Mouse (Mus musculus) gastrocnemius, adult 2 months (tissue): ENCODE data around the gene Gm17455. TPM values are rescaled to one million over a fixed set of nuclear protein-coding genes. Genes with fewer than 3 reads are reported as not detected.

Experiments
- DNase-seq: peaks from one replicate; pipeline ENCODE4 v3.0.0; 2022
- H3K27ac ChIP-seq: fragments of 200-600 bp; 2 replicates; pipeline ENCODE4 v1.8.1; 2022; ENCODE audit warnings: mild to moderate bottlenecking
- H3K4me3 ChIP-seq: fragments of 200-600 bp; 2 replicates; pipeline ENCODE4 v1.8.1; 2022; ENCODE audit warnings: mild to moderate bottlenecking, moderate library complexity
- CTCF ChIP-seq: fragments of 200-600 bp; IDR thresholded peaks from 2 replicates; pipeline ENCODE4 v1.8.1; 2022; ENCODE audit warnings: antibody characterized with exemption, mild to moderate bottlenecking, moderate library complexity
- intact Hi-C: fragments of 180-260 bp; cut with DNase I; formaldehyde crosslinking; loops from one replicate; pipeline ENCODE4 v1.15.1; 2025
- total RNA-seq, 2 experiments: library from RNA; stranded (reverse); gene quantifications; 2 replicates each; pipeline ENCODE4 v1.2.3; 2021

Gm17455 gene
- total RNA-seq, 2 experiments from 2014 or later: 0.31 TPM; not detected in 1

DNA sequence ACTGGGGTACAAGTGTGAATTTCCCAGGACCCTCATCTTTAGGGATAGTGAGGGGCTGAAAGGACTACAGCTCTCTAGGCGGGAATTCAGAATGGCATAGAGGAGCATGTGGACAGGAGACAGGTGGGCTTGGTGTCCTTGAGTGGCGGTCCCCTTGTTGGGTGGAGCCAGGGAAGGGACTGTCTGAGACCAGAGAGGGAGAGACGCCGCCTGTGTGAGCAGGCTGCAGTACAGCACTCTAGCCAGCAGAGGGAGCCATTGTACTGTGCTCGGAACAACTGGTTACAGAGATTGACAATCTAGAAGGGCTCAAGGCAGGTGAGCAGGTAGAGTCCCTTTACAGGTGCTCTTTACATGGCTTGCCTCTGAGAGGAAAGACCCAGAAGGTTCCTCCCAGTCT, 8.3 kb downstream of the Gm17455 start:
- Histone ChIP-seq H3K27ac (no peak overlapping the region), H3K4me3 (no peak overlapping the region)
- TF ChIP-seq CTCF: no peak; the same call in 1 of the 2 replicates
- intact Hi-C loops: loop anchor here (5.0 kb wide), 2 partner anchors 61 to 289 kb away; partner anchors contain the start of genes Cdh23 and Vsir
- DNase-seq: peak; percentile 73

DNA sequence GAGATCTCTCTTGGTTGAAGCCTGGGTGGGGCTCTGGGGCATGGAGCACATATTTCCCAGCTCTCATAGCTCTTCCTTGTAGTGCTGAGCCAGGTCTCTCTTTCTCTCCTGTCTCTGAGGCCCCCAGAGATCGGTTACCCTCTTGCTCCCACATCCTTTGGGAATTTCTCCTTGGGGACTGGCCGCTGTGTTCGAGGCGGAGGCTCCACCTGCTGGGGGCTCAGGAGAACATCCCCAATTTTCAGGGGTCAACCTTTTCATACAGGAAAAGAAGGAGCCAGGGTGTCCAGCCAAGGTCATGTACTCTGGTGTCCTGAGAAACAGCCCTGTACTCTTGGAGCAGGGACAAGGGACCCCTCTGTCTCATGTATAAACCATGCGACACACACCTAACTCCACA, 12.3 kb downstream of the Gm17455 start:
- H3K27ac ChIP-seq: no peak overlapping the region
- no peak overlapping the region for H3K4me3 ChIP-seq
- intact Hi-C loops: loop anchor here (2.0 kb wide), 1 partner anchor 107 kb away; no protein-coding TSS in a partner anchor
- no peak for DNase-seq
- TF ChIP-seq CTCF: peak; percentile 51

DNA sequence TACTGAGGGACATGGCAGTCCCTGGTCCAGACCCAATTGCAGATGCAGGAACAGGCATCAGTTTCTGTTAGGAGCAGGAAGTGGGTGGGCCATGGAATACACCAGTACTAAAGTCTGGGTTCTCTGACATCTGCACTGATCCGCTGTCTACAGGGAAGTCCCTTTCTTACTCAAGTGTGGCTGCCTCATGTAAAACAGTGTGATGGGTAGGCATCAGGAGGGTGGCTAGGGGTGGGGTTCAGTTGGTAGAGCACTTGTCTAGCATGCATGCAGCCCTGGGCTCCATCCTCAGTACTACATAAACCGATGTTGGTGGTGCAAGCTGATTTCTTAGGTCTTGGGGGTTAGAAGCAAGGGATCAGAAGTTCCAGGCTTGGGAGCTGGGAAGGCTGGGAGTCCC, 14.2 kb downstream of the Gm17455 start:
- no peak overlapping the region for H3K27ac ChIP-seq
- no peak for DNase-seq
- intact Hi-C loops: no loop called here
- H3K4me3 ChIP-seq: no peak overlapping the region
- TF ChIP-seq CTCF: no peak

DNA sequence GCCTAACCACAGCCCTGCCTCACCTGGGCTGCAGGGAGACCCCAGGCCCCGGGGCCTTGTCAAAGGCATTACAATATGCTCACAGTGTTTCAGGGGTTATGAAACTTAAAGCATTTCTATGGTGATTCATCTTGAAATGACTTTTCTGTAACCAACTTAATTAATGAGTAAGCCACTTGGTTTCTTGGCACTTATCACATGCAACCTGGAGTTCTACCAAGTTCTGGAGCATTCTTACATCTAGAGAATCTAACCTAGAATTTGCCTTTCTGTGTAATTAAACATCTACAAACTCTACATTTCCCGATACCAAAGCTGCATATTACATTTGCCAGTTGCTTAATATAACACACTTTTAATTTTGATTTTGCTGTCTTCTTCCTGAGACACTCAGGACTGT, 17.5 kb downstream of the Gm17455 start:
- H3K4me3 ChIP-seq: no peak overlapping the region
- DNase-seq: no peak
- no peak overlapping the region for H3K27ac ChIP-seq
- no peak for TF ChIP-seq CTCF
- intact Hi-C loops: loop anchor here (5.0 kb wide), 1 partner anchor 340 kb away; no protein-coding TSS in a partner anchor

DNA sequence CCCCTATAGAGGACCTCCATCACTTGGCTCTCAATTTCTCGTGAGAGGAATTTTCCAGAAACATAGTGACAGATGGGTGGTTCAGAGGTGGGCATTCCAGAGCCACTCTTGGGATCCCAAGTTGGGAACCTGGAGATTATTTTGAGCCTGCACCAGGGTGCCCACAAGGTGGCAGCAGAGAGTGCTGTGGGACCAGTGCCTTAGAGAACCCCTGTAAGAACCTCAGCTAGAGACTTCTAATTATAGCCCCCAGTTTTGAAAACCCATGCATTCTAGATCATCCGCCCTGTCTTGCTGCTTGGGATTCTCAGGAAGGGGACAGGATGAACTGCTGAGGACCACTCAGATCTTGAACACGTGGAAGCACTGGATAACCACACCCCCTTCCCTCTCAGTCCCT, 18.6 kb downstream of the Gm17455 start:
- DNase-seq: peak; percentile 70
- intact Hi-C loops: loop anchor here (2.0 to 5.0 kb wide), 2 partner anchors 279 to 339 kb away; partner anchors contain the start of gene Cdh23
- Histone ChIP-seq H3K27ac (no peak overlapping the region), H3K4me3 (no peak overlapping the region)
- TF ChIP-seq CTCF: peak; percentile 88

DNA sequence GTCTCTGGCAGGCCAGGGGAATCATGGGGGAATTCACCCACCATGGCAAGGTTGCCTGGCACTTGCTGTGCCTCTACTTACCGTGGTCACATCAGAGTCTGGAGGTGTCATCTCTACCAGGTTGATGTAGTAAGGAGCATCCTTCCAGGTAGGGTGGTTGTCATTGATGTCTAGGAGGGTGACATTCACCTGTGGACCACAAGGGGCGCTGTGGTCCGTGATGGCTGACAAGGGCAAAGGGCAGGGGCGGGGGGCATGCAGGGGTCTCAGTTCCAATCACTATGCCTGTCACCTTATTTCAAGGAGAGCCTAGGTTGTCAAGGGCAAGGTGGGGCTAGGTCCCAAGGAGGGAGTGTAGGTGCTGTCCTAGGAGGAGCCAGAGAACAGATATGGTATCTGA, 20.1 kb downstream of the Gm17455 start:
- intact Hi-C loops: loop anchor here (2.0 to 5.0 kb wide), 2 partner anchors 277 to 338 kb away; partner anchors contain the start of gene Cdh23
- no peak for DNase-seq
- H3K27ac ChIP-seq: no peak overlapping the region
- H3K4me3 ChIP-seq: no peak overlapping the region
- TF ChIP-seq CTCF: peak; percentile 41

DNA sequence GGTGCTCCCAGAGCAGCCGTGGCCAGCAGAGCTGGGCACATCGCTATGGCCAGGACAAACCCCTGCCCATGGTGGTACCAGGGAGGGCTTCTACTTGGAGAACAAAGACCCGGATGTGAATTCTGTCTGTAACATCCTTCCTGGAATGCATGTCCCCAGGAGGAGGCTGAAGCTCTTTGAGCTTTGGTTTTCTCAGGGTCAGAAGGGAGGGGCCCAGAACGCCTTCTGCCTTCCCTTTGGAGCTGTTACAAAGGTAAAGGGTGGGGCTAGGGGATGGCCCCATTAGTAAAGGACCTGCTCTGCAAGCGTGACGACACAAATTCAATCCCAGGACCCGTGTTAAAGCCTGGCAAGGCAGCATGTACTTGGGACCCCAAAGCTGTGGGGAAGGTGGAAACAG, 23.2 kb downstream of the Gm17455 start:
- TF ChIP-seq CTCF: no peak
- intact Hi-C loops: no loop called here
- H3K27ac ChIP-seq: no peak overlapping the region
- H3K4me3 ChIP-seq: no peak overlapping the region
- DNase-seq: no peak

DNA sequence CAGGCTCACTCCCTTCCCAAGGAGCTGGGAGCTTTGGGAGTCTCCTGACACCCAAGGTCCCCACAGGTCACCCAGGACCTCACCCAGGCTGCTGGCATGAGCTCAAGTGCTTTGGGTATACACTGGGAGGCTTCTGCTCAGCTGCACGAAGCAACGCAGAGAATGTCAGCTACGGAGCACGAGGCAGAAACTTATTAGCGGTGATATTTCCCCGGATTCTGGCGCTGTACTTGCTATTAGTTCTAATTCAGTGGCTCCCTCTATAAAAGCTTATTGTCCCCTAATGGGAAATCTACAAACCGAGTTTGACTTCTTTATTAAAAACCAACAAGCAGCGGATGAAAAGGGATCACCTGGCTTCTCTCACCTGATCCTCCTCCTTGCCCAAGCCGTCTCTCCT, 30.5 kb downstream of the Gm17455 start:
- no peak for DNase-seq
- Histone ChIP-seq H3K4me3 (no peak overlapping the region), H3K27ac (no peak overlapping the region)
- intact Hi-C loops: no loop called here
- TF ChIP-seq CTCF: no peak

DNA sequence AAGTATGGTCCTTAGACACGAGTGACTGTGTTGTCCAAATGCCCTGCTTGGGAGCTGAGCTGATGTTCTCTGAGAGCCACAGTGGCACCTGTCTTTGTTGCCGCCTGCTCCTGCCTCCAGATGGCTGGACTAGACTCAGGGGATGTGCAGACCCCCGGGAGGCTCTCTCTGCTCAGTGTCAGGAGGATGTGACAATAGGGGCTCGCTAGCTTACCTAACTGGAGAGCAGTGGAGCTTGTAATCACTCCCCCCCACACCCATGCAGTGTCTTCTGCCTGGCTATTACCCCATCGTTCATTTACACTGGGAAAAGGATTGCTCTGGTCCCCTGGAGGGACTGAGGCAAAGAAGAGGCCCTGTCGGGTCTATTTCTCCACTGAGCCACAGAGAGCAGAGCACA, 31.1 kb downstream of the Gm17455 start:
- intact Hi-C loops: no loop called here
- no peak overlapping the region for H3K27ac ChIP-seq
- no peak overlapping the region for H3K4me3 ChIP-seq
- DNase-seq: no peak
- no peak for TF ChIP-seq CTCF

DNA sequence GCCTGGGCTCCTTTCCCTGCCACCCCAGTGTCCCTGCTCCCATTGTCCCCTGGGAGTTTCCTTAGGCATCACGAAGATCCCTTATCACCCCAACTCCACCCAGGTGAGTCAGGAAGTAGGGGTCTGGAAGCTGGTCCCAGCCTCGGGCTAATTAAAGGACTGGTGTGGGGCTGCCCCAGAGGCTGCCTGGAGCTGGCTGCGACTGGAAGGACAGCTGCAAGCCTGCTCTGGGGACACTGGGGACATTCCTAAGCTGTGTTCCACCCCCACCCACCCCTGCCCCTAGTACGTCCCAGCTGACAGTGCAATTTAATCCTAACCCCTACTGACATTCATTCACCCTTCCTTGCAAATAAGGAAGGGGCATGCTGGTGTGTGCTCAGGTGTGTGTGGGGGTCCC, 33.2 kb downstream of the Gm17455 start:
- no peak for TF ChIP-seq CTCF
- H3K27ac ChIP-seq: no peak overlapping the region
- DNase-seq: no peak
- H3K4me3 ChIP-seq: no peak overlapping the region
- intact Hi-C loops: no loop called here

DNA sequence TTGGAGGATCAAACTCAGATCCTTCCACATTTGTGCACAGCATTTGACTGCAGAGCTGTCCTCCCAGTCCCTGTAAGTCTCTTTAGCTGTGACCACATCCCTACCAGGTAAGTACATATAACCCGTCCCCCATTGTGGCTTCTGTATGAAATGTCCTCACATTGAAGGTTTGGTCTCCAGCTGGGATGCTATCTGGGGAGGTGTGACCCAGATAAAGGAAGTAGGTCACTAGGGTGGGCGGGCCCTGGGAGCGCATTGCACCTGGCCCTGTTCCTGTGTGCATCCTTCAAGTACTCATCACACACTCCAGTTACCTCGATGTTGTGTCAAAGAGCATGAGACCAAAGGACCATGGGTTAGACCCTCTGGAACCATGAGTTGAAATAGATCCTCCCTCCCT, 42.8 kb downstream of the Gm17455 start:
- DNase-seq: no peak
- no peak for TF ChIP-seq CTCF
- no peak overlapping the region for H3K4me3 ChIP-seq
- H3K27ac ChIP-seq: no peak overlapping the region
- intact Hi-C loops: no loop called here

DNA sequence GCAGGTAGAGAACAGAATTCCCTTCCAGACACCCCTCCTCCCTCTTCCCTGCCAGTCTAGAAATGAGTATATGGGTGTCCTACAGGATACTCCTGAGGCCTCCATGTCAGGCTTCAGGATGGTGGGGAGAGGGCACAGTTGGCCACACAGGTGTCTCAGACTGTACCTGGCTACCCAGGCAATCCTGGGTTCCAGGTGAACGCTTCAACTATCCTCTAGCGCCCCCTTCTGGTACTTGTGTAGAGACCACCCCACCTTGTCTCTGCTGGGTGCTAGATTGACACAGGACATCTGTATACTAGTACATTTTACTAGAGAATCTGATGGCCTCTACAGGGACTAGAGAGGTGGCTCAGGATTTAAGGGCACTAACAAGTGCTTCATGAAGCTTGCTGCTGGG, 43.6 kb downstream of the Gm17455 start:
- no peak for DNase-seq
- Histone ChIP-seq H3K4me3 (no peak overlapping the region), H3K27ac (no peak overlapping the region)
- TF ChIP-seq CTCF: peak; percentile 40; the same call in 1 of the 2 replicates
- intact Hi-C loops: no loop called here

DNA sequence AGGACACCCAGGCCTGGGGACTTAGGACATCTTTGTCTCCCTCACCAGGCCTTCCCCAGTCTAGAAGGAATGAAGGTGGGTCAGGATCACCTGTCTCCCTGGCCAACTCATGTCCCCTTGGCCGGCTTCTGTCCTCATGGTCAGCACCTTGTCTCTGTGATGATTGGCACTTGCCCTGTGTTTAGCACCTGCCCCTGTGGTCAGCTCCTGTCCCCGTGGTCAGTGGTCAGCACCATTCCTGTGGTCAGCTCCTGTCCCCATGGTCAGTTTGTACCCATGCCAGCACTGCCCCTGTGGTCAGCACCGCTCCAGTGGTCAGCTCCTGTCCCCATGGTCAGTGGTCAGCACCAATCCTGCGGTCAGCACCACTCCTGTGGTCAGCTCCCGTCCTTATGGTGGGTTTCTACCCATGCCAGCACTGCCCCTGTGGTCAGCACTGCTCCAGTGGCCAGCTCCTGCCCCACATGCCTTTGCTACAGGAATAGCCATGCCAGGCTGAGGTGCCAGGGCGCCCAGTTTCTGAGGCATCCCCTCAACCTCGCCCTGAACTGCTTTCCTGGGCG, 45.6 kb downstream of the Gm17455 start:
- TF ChIP-seq CTCF: no peak
- peak; percentile 28 for DNase-seq
- H3K27ac ChIP-seq: no peak overlapping the region
- no peak overlapping the region for H3K4me3 ChIP-seq
- intact Hi-C loops: no loop called here

DNA sequence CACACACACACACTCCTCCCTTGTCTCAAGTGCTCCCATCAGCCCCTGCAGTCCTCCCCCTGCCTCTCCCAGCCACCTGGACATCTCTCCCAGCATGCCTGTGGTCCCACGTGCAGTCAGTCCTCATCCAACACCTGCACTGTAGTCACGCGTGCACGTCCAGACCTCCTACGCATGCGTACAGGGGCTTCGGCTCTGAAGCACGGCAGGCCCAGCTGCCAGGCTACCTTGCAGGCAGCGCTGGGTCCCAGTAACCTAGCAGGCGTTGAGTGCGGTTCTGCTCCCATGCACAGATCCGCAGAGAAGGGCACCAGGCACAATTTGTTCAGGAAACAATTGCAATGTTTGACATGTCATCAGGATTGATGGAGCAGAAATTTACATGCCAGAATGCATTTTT, 47.7 kb downstream of the Gm17455 start:
- Histone ChIP-seq H3K4me3 (no peak overlapping the region), H3K27ac (no peak overlapping the region)
- DNase-seq: no peak
- TF ChIP-seq CTCF: no peak
- intact Hi-C loops: no loop called here

Other genes with a start within 250 kb of the Gm17455 start
- under 1 TPM; 0.23 to 0.64 TPM for gene Chst3, start 180.5 kb upstream of the Gm17455 start, total RNA-seq
- 100 to 1,000 TPM; 730 to 837 TPM for gene Psap, start 122.1 kb upstream of the Gm17455 start, total RNA-seq
- gene Vsir, start 52.9 kb upstream of the Gm17455 start, total RNA-seq: 1 to 10 TPM; 6.2 to 6.4 TPM